Mouse (Mus musculus) E14TG2a.4 (cell line): ENCODE results near the gene Tedc1.

Experiments
- H3K27me3 ChIP-seq: 2 replicates; pipeline ENCODE4 v1.6.1; 2014; ENCODE audit warnings: low read length, control low read depth; ENCODE audit not compliant: insufficient read depth
- H3K36me3 ChIP-seq: 2 replicates; pipeline ENCODE4 v1.6.1; 2014; ENCODE audit warnings: low read length, control low read depth; ENCODE audit not compliant: insufficient read depth
- H3K4me1 ChIP-seq: replicated peaks from 2 replicates; pipeline ENCODE4 v1.6.1; 2014; ENCODE audit warnings: low read depth, low read length, control low read depth
- H3K4me3 ChIP-seq: replicated peaks from 2 replicates; pipeline ENCODE4 v1.5.1; 2014; ENCODE audit warnings: mild to moderate bottlenecking, low read length
- H3K9me3 ChIP-seq: 2 replicates; pipeline ENCODE4 v1.6.1; 2014; ENCODE audit warnings: low read length, control low read depth
- CTCF ChIP-seq: conservative IDR thresholded peaks from 2 replicates; pipeline ENCODE4 v1.5.1; 2014; ENCODE audit warnings: low read length
- NANOG ChIP-seq: IDR thresholded peaks from 2 replicates; pipeline ENCODE4 v1.6.1; 2014; ENCODE audit warnings: borderline replicate concordance, low read length, mixed read lengths
- POU5F1 ChIP-seq: IDR thresholded peaks from 2 replicates; pipeline ENCODE4 v1.6.1; 2014; ENCODE audit warnings: low read length, borderline replicate concordance

Tedc1 gene

DNA sequence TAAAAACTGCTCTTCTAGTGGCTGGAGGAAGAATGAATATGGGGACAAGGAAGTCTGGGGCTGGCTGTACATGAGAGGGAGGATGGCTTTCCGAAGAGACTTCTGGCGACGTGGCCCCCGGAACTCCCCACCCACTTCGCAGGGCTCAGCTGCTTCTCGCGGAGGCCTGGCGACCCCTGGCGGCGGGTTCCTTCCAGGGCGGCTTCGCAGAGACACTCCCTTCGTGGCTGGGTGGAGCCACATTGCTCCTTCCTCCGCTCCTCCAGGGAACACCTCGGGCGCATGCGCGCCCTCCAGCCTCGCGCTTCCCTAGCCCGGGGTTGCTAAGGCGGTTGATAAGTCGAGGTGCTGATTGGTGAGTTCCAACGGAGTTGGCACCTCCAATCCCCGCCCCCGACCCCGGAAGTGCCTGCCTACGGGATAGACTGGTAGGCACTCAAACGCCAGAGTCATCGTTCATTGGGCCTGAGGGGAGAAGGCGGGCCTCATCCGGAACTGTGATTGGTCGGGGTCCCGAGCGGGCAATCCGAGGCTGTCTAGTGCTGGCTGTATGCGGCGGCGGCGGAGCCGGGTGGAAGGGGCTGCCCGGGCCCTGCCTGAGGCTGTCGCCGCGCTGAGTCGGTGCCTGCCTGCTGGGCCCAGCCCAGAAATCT, at the start of gene Tedc1:
Gene Tedc1 (plus strand): TSS at position 535 of the 653 bp plus-strand sequence.
- TF ChIP-seq NANOG (no peak), CTCF (peak; percentile 65)
- H3K9me3 ChIP-seq, result no peaks in the 10 kb centered on the region
- H3K4me1 ChIP-seq, result peaks cover 82% of the 10 kb centered on the region

DNA sequence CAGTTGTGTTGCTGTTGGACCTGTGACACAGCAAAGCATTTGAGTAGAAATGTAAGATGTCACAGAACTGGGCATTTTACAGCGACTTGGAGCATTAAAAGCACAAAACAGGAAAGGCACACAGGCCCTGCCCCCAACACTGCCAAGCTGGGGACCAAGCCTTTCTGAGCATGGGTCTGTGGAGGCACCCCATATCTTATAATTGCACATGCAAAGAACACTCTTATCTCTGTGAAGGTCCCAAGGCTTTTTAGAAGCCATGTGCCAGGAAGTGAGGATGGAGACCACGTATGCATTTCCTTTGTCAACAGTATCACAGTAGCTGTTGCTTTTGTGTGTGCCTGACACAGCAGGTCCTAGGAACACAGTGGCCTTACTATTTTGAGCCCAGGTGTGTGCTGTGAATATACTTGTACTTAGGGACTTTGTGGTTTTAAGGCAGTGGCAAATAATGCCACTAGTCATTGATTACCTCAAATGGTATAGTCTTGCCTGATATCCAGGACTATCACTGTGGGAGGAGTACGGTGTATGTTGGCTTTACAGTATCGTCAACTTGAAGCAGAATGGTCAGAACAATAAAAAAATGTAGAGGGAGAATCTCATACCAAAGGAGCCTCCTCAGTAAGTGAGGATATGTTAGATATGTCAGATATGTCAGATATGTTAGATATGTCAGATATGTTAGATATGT, 48.6 kb upstream of the Tedc1 start:
- TF ChIP-seq POU5F1 (no peak), CTCF (no peak), NANOG (no peak)
- no peaks in the 10 kb centered on the region for H3K27me3 ChIP-seq
- H3K9me3 ChIP-seq, result no peaks in the 10 kb centered on the region

More for the DNA sequence above, at the start of gene Tedc1:
- H3K4me3 ChIP-seq, result peak within 1 kb of the TSS; percentile 88
- peaks cover 44% of the 10 kb centered on the region for H3K36me3 ChIP-seq
- peaks cover 21% of the 10 kb centered on the region for H3K27me3 ChIP-seq

DNA sequence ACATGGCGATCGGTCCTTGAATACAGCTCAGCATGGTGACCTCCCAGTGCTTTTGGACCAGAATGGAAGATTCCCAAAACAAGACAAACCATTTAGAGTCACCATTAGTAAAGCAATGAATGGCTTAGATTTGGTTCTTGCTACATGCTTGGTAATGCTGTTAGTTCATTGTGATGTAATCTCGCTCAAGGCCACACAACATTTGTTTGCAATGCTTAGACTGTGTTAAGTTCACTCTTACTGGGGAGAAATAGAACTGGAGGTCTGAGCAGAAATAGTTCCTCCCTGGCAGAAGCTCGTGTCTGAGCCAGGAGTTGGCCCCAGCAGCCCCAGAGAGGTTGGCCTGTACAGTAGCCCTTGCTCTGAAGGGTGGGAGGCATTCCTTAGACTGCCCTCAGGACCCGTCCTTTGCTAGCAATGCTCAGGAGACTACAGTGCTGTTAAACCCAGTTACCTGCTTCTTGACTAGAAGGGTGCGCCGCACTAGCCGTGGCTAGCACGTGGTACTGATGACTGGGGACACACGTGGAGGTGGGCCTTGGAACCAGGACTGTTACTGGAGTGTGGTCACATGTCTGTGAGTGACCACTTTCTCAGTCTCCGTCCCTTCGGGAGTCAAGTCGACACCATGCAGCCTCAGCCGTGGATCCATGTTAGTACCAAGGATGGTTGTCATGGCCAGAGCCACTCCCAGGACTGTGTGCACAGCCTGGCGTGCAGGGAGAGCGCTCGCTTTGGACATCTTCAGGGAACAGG, 47.5 kb upstream of the Tedc1 start:
- Histone ChIP-seq H3K27me3 (no peaks in the 10 kb centered on the region), H3K9me3 (no peaks in the 10 kb centered on the region), H3K36me3 (peaks cover 40% of the 10 kb centered on the region), H3K4me3 (0 out of 2 replicates have a peak overlapping the region, but pooled peaks have one; percentile 8), H3K4me1 (peaks cover 91% of the 10 kb centered on the region)
- TF ChIP-seq CTCF, result no peak
- no peak for TF ChIP-seq NANOG
- TF ChIP-seq POU5F1, result no peak

More for the DNA sequence above, 48.6 kb upstream of the Tedc1 start:
- Histone ChIP-seq H3K36me3 (peaks cover 38% of the 10 kb centered on the region), H3K4me3 (no peak overlapping the region), H3K4me1 (peaks cover 91% of the 10 kb centered on the region)

DNA sequence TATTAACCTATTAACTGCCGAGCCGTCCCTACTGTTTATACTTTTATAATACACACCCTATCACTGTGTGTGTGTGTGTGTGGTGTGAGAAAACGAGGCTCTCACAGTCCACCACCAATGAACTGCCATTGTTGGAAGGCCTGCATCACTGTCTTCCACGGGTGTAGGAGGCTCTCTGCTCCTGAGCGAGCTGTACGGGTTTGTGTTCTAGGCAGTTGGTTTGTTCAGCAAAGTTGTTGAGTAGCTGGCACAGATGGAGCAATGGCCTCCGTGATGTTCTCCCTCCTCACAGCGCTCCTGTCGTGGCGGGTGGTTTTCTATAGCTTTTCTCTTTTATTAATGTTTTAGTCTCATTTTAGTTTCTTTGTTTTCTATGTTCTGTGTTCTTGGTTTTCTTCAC, 46.4 kb upstream of the Tedc1 start:
- Histone ChIP-seq H3K9me3 (no peaks in the 10 kb centered on the region), H3K27me3 (no peaks in the 10 kb centered on the region), H3K4me1 (peaks cover 91% of the 10 kb centered on the region), H3K36me3 (peaks cover 50% of the 10 kb centered on the region), H3K4me3 (no peak overlapping the region)
- TF ChIP-seq NANOG (no peak), CTCF (no peak), POU5F1 (no peak)

DNA sequence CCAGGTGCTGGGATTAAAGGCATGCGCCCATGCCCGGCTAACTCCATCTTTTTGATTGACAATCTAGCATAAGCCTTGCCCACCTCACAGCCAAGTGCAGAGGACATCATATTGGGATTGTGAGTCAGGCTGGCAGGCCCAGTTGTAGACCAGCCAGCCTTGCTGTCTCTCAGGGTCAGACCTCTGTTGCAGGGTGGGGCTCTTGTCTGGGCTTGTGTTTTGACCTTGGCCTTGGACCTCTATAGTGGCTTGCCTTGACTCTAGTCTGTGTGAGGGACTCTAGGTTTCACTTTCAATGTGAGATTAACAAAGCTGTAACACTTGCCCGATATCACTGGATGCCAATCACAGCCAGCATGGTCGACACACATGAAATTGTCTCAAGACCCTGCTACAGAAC, 42.1 kb upstream of the Tedc1 start:
- peaks cover 96% of the 10 kb centered on the region for H3K4me1 ChIP-seq
- TF ChIP-seq CTCF, result no peak
- TF ChIP-seq POU5F1, result no peak
- no peak for TF ChIP-seq NANOG

DNA sequence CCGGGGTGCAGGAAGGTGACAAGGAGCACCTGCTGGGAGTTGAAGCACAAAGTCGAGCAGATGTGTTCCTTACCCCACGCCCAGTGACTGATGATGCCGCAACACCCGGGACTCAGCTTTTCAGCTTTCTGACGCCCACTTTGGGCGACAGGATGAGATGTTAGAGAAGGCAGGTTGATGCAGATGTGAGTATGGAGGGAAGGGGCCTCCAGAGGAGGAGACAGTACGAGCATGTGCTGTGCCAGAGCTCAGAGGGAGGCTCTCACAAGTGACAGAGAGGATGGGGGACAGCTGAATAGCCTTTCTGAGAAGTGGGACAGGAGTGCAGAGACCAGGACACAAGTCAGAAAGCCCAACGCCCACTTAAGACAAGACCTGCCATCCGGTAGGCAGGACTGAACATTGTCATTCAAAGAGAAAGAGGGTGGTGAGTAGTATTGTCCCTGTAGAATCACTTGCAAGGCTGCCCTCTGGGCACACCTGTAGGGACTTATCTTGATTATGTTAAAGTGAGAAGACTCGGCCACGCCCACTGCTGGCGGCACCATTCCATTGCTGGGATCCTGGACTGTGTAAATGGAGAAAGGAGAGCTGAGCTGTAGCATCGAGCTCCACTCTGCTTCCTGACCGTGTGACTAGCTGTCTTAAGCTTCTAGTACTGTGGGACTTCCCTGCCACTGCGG, 41.2 kb upstream of the Tedc1 start:
- Histone ChIP-seq H3K9me3 (no peaks in the 10 kb centered on the region), H3K27me3 (no peaks in the 10 kb centered on the region), H3K36me3 (peaks cover 79% of the 10 kb centered on the region), H3K4me1 (peaks cover 96% of the 10 kb centered on the region), H3K4me3 (peak overlapping the region; percentile 49)
- TF ChIP-seq CTCF (no peak), NANOG (no peak), POU5F1 (no peak)

More for the DNA sequence above, 42.1 kb upstream of the Tedc1 start:
- Histone ChIP-seq H3K9me3 (no peaks in the 10 kb centered on the region), H3K36me3 (peaks cover 71% of the 10 kb centered on the region), H3K4me3 (peak overlapping the region; percentile 49), H3K27me3 (no peaks in the 10 kb centered on the region)

DNA sequence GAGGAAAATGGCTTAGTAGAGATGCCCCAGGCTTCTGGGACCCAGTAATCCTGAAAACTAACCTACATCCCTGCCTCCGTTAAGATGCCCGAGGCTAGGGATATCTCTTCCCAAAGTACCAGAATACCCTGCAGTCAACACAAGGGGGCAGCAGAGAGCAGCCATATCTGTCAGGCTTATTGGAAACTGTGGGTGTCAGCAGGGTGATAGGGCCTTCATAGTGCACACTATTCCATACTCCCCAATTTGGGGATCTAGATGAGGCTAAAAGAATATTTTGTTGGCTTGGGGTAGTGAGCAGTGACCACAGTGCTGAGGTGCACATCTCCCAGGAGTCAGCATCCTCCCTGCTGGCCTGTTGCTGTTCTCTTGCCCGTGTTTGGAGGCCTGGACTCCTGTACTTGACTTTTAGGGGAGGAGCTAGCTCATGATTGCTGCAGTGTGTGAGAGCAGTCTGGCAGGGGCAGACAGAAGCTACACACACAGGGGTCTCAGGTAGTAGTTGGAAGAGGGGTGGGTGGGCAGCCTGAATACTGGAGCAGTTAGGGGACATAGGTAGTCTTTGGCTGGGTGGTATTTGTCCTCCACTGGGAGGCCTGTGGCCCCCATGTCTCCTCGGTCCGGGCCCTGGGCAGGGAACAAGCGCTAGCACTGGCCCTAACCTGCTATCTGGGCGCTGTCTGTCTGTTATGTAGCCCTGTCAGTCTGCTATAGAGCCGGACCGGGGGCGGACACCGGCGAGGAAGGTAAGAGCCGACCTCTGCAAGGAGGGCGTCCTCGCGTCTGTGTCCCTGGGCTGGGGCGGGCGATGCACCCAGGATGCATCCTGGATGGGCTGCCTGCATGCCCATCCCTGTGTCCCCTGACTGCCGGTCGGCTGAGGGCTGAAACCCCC, 36.5 kb upstream of the Tedc1 start:
- H3K4me1 ChIP-seq, result peaks cover 61% of the 10 kb centered on the region
- no peaks in the 10 kb centered on the region for H3K27me3 ChIP-seq
- H3K9me3 ChIP-seq, result no peaks in the 10 kb centered on the region
- no peak overlapping the region for H3K4me3 ChIP-seq
- TF ChIP-seq CTCF, result peak; percentile 97
- no peak for TF ChIP-seq POU5F1
- no peak for TF ChIP-seq NANOG
- peaks cover 97% of the 10 kb centered on the region for H3K36me3 ChIP-seq
